Mouse (Mus musculus): Measurements from ENCODE around the gene Ccdc9b. TPM values are rescaled to one million over a fixed set of nuclear protein-coding genes. Genes with fewer than 3 reads are reported as not detected.

Ccdc9b gene
- polyA plus RNA-seq, 1 experiment from 2014 or later, result 0.90 TPM

DNA sequence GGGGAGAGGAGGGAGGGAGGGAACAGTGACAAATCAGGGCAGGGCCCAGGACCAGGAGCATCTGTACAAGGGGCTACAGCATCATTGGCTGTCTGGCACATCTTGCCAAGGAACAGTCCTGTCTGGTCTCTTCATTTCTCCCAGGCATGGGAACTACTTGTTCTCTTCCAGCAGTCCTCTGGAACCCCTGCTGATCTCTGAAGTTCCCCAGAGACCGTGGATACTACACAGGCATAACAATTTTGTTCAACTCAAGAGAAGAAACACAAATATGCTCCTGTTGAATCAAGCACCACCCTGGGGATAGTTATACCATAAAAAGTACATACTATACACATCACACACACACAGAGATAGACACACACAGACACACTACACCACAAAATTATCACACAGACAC is 18.7 kb upstream of the Ccdc9b start:
- DNase-seq (ENCODE audit: low spot score) (no peak), ATAC-seq (ENCODE audit: insufficient read depth, low FRiP score, low TSS enrichment) (no peak)
- H3K4me3 ChIP-seq (ENCODE audit: low read depth, low read length), result no peak overlapping the region
- no peak overlapping the region for H3K4me2 ChIP-seq (ENCODE audit: low read depth)
- no peak overlapping the region for H3K27ac ChIP-seq (ENCODE audit: low read depth, low read length)
- H3K27me3 ChIP-seq (ENCODE audit: control insufficient read depth, insufficient read depth, low read length), result 0 out of 2 replicates have a peak, but pooled peaks cover 4% of the 10 kb centered on the region
- H3K9me3 ChIP-seq (ENCODE audit: control insufficient read depth, low read length), result no peaks in the 10 kb centered on the region
- no peaks in the 10 kb centered on the region for H3K36me3 ChIP-seq (ENCODE audit: control insufficient read depth, insufficient read depth, low read length)
- H3K9ac ChIP-seq (ENCODE audit: low read length), result no peak overlapping the region
- WGBS, result 47% methylated on average over 1 of the region's 1 CpGs
- peaks cover 8% of the 10 kb centered on the region for H3K4me1 ChIP-seq (ENCODE audit: control insufficient read depth, insufficient read depth, low read length)

- no peaks in the 10 kb centered on the region for H3K9me3 ChIP-seq (ENCODE audit: control insufficient read depth, low read length)
- H3K27ac ChIP-seq (ENCODE audit: low read depth, low read length), result peak within 1 kb of the TSS; percentile 34; the same call in 1 of the 2 replicates
- H3K9ac ChIP-seq (ENCODE audit: low read length), result peak within 1 kb of the TSS; percentile 54
- ATAC-seq (ENCODE audit: insufficient read depth, low FRiP score, low TSS enrichment), result peak; percentile 86
- H3K36me3 ChIP-seq (ENCODE audit: control insufficient read depth, insufficient read depth, low read length), result no peaks in the 10 kb centered on the region
- peak within 1 kb of the TSS; percentile 50 for H3K4me2 ChIP-seq (ENCODE audit: low read depth)
- H3K4me1 ChIP-seq (ENCODE audit: control insufficient read depth, insufficient read depth, low read length), result peaks cover 8% of the 10 kb centered on the region
- WGBS, result 12% methylated on average over 39 of the region's 39 CpGs
- H3K27me3 ChIP-seq (ENCODE audit: control insufficient read depth, insufficient read depth, low read length), result 0 out of 2 replicates have a peak, but pooled peaks cover 4% of the 10 kb centered on the region
- peak within 1 kb of the TSS; percentile 32 for H3K4me3 ChIP-seq (ENCODE audit: low read depth, low read length)
- peak; percentile 96 for DNase-seq (ENCODE audit: low spot score)
Observed at GRCm38 (mm10) chr2:118779504-118780480, 17.3 kb upstream of the Ccdc9b start, which contains the start of gene Disp2. Disp2 (plus strand) TSS chr2:118779719.

GRCm38 (mm10) chr2:118779065-118779464 is 16.6 kb upstream of the Ccdc9b start:
- Histone ChIP-seq H3K4me1 (ENCODE audit: control insufficient read depth, insufficient read depth, low read length) (peaks cover 8% of the 10 kb centered on the region), H3K4me3 (ENCODE audit: low read depth, low read length) (peak overlapping the region; percentile 32), H3K4me2 (ENCODE audit: low read depth) (peak overlapping the region; percentile 50), H3K9me3 (ENCODE audit: control insufficient read depth, low read length) (no peaks in the 10 kb centered on the region), H3K36me3 (ENCODE audit: control insufficient read depth, insufficient read depth, low read length) (no peaks in the 10 kb centered on the region), H3K27ac (ENCODE audit: low read depth, low read length) (0 out of 2 replicates have a peak overlapping the region, but pooled peaks have one; percentile 23), H3K9ac (ENCODE audit: low read length) (peak overlapping the region; percentile 41), H3K27me3 (ENCODE audit: control insufficient read depth, insufficient read depth, low read length) (0 out of 2 replicates have a peak, but pooled peaks cover 4% of the 10 kb centered on the region)
- ATAC-seq (ENCODE audit: insufficient read depth, low FRiP score, low TSS enrichment) (peak; percentile 32), DNase-seq (ENCODE audit: low spot score) (peak; percentile 29)
- 9% methylated on average over 10 of the region's 10 CpGs for WGBS

DNA sequence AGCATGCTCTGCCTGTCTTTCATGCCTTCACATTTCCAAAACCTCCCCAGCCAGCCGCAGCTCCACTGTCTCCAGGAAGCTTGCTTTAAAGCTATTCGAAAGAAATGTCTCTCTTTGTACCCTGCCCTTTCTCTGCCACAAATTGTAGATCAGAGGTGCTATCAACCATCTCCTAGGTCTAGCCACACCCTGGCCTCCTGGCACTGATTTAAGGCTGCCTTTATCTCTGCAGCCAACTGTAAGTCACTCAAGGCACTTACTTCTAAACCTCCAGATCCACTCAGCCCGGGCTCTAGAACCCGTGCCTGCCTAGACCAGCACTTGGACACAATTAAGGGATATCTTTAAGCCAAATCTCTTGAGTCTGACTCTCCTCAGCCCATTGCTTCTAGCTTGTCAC is 16.0 kb upstream of the Ccdc9b start:
- Histone ChIP-seq H3K36me3 (ENCODE audit: control insufficient read depth, insufficient read depth, low read length) (no peaks in the 10 kb centered on the region), H3K9ac (ENCODE audit: low read length) (no peak overlapping the region), H3K4me1 (ENCODE audit: control insufficient read depth, insufficient read depth, low read length) (peaks cover 8% of the 10 kb centered on the region), H3K9me3 (ENCODE audit: control insufficient read depth, low read length) (no peaks in the 10 kb centered on the region), H3K4me2 (ENCODE audit: low read depth) (no peak overlapping the region), H3K4me3 (ENCODE audit: low read depth, low read length) (no peak overlapping the region), H3K27me3 (ENCODE audit: control insufficient read depth, insufficient read depth, low read length) (0 out of 2 replicates have a peak, but pooled peaks cover 4% of the 10 kb centered on the region), H3K27ac (ENCODE audit: low read depth, low read length) (no peak overlapping the region)
- no peak for ATAC-seq (ENCODE audit: insufficient read depth, low FRiP score, low TSS enrichment)
- 73% methylated on average over 4 of the region's 4 CpGs for WGBS
- DNase-seq (ENCODE audit: low spot score), result no peak

GRCm38 (mm10) chr2:118776295-118776694 is 13.8 kb upstream of the Ccdc9b start:
- H3K4me3 ChIP-seq (ENCODE audit: low read depth, low read length), result no peak overlapping the region

DNA sequence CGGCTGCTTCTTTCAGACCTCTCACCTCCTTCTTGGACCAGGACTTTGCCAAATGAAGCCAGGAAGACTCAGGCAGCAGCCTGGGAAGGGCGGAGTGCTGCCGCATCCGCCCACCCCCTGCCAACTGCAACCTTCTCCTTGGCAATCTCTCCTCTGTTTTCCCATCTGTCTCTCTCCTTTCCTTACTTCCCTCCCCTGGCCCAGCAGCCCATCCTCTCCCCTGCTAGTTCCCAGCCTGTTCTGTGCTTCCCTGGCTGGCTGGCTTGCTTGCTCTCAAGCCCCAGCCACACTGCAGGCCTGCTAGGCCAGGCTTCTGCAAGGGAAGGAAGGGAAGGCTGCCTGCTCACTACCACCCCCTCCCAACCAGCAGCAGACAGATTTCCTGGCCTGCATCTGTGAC is 13.4 kb upstream of the Ccdc9b start:
- no peak overlapping the region for H3K4me3 ChIP-seq (ENCODE audit: low read depth, low read length)
- no peaks in the 10 kb centered on the region for H3K9me3 ChIP-seq (ENCODE audit: control insufficient read depth, low read length)
- no peak overlapping the region for H3K27ac ChIP-seq (ENCODE audit: low read depth, low read length)
- DNase-seq (ENCODE audit: low spot score) (no peak), ATAC-seq (ENCODE audit: insufficient read depth, low FRiP score, low TSS enrichment) (no peak)
- H3K27me3 ChIP-seq (ENCODE audit: control insufficient read depth, insufficient read depth, low read length), result 0 out of 2 replicates have a peak, but pooled peaks cover 4% of the 10 kb centered on the region
- H3K4me2 ChIP-seq (ENCODE audit: low read depth), result no peak overlapping the region
- H3K9ac ChIP-seq (ENCODE audit: low read length), result no peak overlapping the region
- no peaks in the 10 kb centered on the region for H3K36me3 ChIP-seq (ENCODE audit: control insufficient read depth, insufficient read depth, low read length)
- 70% methylated on average over 4 of the region's 4 CpGs for WGBS
- H3K4me1 ChIP-seq (ENCODE audit: control insufficient read depth, insufficient read depth, low read length), result peaks cover 8% of the 10 kb centered on the region

More at GRCm38 (mm10) chr2:118776295-118776694, 13.8 kb upstream of the Ccdc9b start:
- H3K27ac ChIP-seq (ENCODE audit: low read depth, low read length), result no peak overlapping the region
- 0 out of 2 replicates have a peak, but pooled peaks cover 4% of the 10 kb centered on the region for H3K27me3 ChIP-seq (ENCODE audit: control insufficient read depth, insufficient read depth, low read length)
- no peaks in the 10 kb centered on the region for H3K9me3 ChIP-seq (ENCODE audit: control insufficient read depth, low read length)
- DNase-seq (ENCODE audit: low spot score) (no peak), ATAC-seq (ENCODE audit: insufficient read depth, low FRiP score, low TSS enrichment) (no peak)
- H3K4me2 ChIP-seq (ENCODE audit: low read depth), result no peak overlapping the region
- no peak overlapping the region for H3K9ac ChIP-seq (ENCODE audit: low read length)
- H3K4me1 ChIP-seq (ENCODE audit: control insufficient read depth, insufficient read depth, low read length), result peaks cover 8% of the 10 kb centered on the region
- H3K36me3 ChIP-seq (ENCODE audit: control insufficient read depth, insufficient read depth, low read length), result no peaks in the 10 kb centered on the region
- 72% methylated on average over 2 of the region's 2 CpGs for WGBS

DNA sequence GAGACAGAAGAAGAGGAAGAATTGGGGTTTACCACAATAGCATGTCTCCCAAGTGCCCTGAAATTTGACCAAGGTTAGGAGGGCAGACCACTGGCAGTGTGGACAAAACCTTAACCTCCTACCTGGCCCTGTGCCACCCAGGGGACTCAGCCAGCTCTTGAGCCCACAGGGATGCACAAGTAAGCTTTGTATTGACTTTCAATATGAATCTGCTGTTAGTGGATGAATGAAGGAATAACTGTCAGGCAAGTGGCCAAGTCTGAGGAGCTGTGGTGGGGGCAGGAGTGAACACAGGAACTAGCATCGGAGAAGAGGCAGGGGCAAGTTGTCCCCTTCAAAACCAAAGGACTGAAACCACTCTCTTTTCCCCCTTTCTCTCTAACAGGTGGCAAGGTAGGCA is 12.9 kb upstream of the Ccdc9b start:
- no peak overlapping the region for H3K9ac ChIP-seq (ENCODE audit: low read length)
- no peaks in the 10 kb centered on the region for H3K36me3 ChIP-seq (ENCODE audit: control insufficient read depth, insufficient read depth, low read length)
- H3K4me1 ChIP-seq (ENCODE audit: control insufficient read depth, insufficient read depth, low read length), result peaks cover 8% of the 10 kb centered on the region
- DNase-seq (ENCODE audit: low spot score), result no peak
- WGBS, result 91% methylated on average over 1 of the region's 1 CpGs
- no peaks in the 10 kb centered on the region for H3K9me3 ChIP-seq (ENCODE audit: control insufficient read depth, low read length)
- H3K4me2 ChIP-seq (ENCODE audit: low read depth), result no peak overlapping the region
- 0 out of 2 replicates have a peak, but pooled peaks cover 4% of the 10 kb centered on the region for H3K27me3 ChIP-seq (ENCODE audit: control insufficient read depth, insufficient read depth, low read length)
- H3K4me3 ChIP-seq (ENCODE audit: low read depth, low read length), result no peak overlapping the region
- no peak for ATAC-seq (ENCODE audit: insufficient read depth, low FRiP score, low TSS enrichment)
- no peak overlapping the region for H3K27ac ChIP-seq (ENCODE audit: low read depth, low read length)

- ATAC-seq (ENCODE audit: insufficient read depth, low FRiP score, low TSS enrichment) (no peak), DNase-seq (ENCODE audit: low spot score) (no peak)
- Histone ChIP-seq H3K27me3 (ENCODE audit: control insufficient read depth, insufficient read depth, low read length) (no peaks in the 10 kb centered on the region), H3K27ac (ENCODE audit: low read depth, low read length) (no peak overlapping the region), H3K9me3 (ENCODE audit: control insufficient read depth, low read length) (no peaks in the 10 kb centered on the region), H3K4me3 (ENCODE audit: low read depth, low read length) (no peak overlapping the region), H3K4me1 (ENCODE audit: control insufficient read depth, insufficient read depth, low read length) (0 out of 2 replicates have a peak, but pooled peaks cover 3% of the 10 kb centered on the region), H3K36me3 (ENCODE audit: control insufficient read depth, insufficient read depth, low read length) (no peaks in the 10 kb centered on the region), H3K9ac (ENCODE audit: low read length) (no peak overlapping the region), H3K4me2 (ENCODE audit: low read depth) (no peak overlapping the region)
- WGBS, result 95% methylated on average over 2 of the region's 2 CpGs
Observed at GRCm38 (mm10) chr2:118774536-118774935, 12.1 kb upstream of the Ccdc9b start.

Measured in neural tube, embryonic 11.5 days (tissue).